Mouse (Mus musculus): ENCODE measurements at regions not wholly inside any gene's neighbourhood (a gene's known extent, or its start where the extent isn't known, plus 50 kb on each side); places are given as distances from the start of the nearest gene placed in this dataset.

- peak; percentile 57 for DNase-seq
These were observed 119.8 kb downstream of the Gm9195 start for GRCm38 (mm10) chr14:72371702-72372277.

DNA sequence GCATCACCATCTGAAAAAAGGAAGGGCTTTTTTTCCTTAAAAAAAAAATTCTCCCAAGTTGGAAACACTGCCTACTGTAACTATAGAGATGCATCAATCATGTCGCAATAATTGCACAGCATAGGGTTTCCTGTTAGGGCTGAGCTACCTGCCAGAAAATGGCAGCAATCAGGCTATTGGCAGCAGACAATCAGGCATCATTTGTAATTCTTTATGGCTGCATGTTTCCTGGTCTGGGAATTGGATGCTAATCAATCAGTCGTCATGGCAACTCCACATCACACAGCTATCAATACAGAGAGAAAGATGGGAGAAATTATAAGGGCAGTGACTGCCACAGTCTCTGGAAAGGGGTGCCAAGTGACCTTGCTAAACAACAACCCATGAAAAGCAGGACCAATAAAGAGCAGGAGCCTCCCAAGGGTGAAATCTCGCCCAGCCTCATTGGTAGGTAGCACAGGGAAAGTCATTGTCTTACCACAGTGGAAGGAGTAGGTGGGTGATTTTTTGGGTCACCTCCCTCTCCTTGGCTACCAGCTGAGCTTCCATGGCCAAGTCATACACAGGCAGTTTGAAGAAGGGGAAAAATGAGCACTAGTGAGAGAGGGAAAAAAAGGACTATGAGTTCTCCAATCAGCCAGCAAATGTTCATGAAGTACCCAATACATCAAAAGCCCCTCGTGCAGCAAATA, 130.7 kb downstream of the Gm9195 start:
- DNase-seq, result no peak

DNA sequence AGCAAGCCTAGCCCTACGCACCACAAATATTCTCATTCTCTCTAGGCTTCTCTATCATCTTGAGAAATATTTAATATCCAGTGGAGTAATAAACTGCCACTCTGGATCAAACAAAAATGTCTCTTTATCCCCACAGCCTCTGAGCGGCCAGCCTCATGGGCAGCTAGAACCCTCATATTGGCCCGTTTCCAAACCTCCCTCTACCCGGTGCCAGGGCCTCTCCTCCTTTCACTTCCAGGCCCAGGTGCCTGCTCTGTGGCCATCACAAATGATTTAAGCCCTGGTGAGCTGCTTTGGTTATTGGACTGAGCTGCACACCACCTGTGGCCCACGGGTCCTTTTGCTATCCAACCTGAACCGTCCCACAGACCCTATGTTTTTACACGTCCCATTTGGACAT, 131.5 kb downstream of the Gm9195 start:
- DNase-seq, result no peak

- no peak for DNase-seq
These were observed 133.7 kb downstream of the Gm9195 start for GRCm38 (mm10) chr14:72357915-72358314.

- DNase-seq, result no peak
These were observed 149.5 kb downstream of the Gm9195 start for GRCm38 (mm10) chr14:72342181-72342580.

- DNase-seq, result no peak
These were observed 150.0 kb downstream of the Gm9195 start for GRCm38 (mm10) chr14:72341590-72342154.

DNA sequence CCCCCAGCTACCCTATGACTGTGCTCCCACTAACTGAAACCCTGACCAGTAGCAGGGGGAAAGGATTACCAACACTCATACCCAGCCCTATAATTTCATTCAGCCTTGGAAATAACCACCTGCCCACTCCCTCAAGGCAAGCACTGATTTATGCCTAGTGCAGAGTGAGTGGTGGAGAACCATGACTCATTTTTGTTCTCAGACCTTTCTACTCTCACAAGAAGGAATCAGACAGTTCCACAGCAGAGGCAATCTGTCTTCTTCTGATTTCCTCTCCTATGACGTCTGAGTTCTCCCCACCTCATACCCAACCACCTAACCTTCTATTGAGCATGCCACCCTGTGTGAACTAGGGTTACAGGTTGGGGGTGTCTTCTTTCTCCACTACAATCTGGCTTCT, 153.6 kb downstream of the Gm9195 start:
- peak; percentile 6 for DNase-seq

- DNase-seq, result no peak
These were observed 187.8 kb downstream of the Gm9195 start for GRCm38 (mm10) chr14:72303856-72304255.

DNA sequence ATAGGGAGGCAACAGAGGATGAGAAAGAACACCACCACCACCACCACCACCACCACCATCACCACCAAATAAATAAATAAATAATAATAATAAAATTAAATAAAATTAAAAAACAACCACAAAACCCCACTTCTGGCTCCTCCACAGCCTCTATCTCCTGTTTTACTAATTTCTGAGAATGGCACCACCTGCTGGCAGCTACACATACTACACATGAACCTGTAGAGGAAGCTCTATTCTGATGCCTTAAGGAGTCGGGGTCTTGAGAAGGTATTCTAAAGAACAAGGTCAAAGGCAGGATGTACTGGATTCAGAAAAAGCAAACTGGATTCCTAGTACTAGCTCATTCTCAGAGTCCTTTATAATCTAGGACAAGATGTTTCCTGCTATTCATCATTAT, 191.6 kb downstream of the Gm9195 start:
- DNase-seq, result peak; percentile 20

DNA sequence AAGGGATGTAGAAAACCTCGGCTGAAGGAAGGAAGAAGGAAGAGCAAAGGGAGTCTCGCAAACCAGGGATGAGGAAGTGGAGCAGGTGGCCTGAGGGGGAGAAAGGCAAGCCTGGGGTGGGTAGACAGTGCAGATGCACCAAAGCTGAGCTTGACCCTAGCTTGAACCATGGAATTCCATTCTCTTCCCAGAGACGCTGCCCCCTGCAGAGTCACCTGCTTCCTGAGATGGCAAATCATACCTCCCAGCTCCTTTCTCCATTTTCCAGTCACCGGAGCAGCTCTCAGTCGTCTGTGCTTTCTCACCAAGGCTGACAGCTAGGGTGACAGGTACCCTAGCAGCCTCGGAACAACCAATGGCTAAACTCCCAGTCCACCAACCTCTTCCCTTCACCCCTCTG, 197.0 kb downstream of the Gm9195 start:
- no peak for DNase-seq

GRCm38 (mm10) chr14:72293677-72294387, 197.8 kb downstream of the Gm9195 start:
- DNase-seq, result no peak

GRCm38 (mm10) chr14:72292656-72293299, 198.9 kb downstream of the Gm9195 start:
- DNase-seq, result peak; percentile 8

GRCm38 (mm10) chr14:72277309-72277708, 214.3 kb downstream of the Gm9195 start:
- no peak for DNase-seq

DNA sequence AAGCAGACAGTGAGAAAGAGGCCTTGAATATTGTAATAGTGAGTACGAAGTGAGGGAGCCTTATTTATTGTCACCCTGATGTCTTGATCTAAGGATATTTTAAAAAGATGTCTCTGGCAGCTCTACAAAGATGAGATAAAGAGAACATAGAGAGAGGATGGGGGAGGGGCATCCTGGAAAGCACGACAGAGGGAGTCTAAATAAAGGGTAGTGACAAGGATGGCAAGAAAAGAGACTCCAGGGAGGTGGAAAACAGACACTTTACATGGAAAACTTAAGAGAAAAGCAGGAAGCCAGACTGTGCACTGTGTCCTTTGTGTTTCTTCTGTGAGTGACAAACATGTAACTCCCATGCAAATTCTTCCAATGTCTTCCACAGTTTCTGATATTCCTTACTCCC, 232.4 kb downstream of the Gm9195 start:
- DNase-seq, result no peak

DNA sequence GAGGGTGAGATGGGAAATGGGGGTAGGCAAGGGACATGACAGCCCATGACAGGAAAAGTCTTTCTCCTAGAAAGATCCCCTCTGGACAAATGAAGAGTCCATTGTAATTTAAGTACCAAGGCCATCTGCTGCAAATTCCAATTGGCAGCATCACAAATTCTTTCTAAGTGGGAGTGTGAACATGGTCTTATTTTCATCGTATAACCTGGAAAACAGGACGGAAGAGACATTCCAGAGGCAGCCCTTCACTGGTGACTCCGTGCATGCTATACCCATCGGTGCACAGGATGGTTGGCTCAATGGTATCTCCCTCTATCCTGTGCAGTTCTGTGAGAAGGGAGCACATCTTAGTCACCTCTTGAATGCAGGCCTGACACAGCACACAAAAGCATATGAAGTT, 249.8 kb downstream of the Gm9195 start:
- no peak for DNase-seq

DNA sequence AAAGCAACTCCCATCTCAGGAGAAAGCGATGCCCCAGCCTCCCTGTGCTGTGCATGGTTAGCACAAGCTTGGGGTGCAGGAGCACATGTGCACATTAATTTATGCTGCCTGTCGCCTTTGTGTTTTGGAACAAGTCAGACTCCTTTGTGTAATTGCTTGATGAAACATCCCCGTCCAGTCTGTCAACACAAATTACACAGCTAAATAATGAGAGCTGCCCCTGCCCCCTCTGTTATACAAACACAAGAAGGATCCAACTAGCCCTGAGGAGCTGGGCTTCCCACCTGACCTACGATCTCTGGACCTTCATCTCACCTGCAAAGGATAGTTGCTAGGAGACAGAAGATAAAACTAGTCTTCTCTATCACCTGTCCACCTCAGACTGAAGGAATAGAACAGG, 251.4 kb downstream of the Gm9195 start:
- DNase-seq, result no peak

- DNase-seq, result no peak
These were observed 253.3 kb downstream of the Gm9195 start for GRCm38 (mm10) chr14:72238344-72238743.

DNA sequence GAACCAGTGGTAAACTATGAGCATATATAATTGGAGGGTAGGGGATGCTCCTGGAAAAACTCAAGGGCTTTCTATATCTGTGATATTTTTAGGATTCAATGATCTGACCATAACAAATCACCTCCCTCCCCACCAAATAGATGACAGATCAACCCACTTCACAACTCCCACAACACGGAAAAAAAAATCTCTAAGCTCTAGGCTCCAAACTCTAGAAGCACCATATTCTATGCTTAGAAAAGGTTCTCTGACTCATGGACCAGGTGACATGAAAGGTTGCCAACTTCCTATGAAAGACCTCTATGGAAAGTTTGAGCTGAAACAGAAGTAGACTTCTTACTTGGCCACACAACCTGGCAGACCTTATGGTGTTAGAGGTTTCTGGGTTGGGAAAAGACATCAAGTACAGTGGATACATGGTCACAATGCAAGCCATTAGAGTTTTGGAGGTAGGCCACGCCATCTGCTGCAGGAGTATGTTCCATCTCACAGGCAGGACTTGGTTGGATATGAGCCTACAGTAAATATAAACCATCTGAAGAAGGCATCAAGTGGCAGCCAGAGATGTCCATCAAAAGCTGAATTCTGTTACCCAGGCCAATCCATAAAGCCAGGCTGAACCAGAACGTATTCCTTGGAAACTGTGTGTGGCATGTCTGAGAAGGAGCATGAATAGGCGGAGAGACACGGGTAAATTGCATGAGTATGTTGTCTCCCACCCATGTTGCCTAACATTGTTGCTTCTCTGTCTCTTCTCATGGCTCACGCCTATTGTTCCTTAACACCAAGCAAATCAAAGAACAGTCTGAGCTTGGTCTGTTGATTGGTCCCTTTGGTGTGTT, 257.2 kb downstream of the Gm9195 start:
- DNase-seq, result no peak

- DNase-seq, result no peak
These were observed 263.8 kb downstream of the Gm9195 start for GRCm38 (mm10) chr14:72227853-72228252.

DNA sequence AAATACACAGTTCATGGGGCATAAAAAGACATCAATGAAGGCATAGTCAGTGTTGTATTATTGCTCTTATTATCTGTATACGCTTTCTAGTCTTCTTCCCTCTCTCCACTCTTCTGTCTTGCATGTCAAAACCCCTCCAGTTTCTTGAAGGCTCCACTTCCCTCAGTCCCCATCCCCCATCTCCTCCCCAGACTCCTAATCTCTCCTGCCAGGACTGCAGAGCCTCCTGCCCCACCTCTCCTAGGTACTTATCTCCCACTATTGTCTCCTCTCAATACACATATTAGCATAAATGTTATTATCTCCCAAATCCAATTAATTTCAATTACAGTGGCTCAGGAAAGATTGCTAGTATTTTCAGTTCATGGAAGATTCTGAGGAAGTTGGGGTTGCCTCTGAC, 264.2 kb downstream of the Gm9195 start:
- no peak for DNase-seq

DNA sequence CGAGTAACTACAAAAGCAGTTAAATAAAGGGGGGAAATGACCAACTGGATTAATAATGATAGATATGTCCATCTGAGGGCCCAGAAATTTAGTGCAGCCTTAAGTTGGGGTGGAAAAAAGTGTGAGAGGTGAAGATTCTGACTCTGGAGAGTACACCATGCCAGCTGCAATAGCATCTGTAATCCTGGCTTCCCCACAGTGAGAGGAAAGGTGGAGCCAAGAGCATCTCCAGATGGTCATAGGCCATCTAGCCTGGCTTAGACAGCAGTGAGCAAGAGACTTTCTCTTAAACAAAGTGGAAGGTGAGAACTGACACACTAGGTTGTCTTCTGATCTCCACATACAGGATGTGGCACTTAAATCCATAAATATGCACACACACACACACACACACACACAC, 264.7 kb downstream of the Gm9195 start:
- DNase-seq, result no peak

- DNase-seq, result no peak
These were observed 268.8 kb downstream of the Gm9195 start for GRCm38 (mm10) chr14:72222836-72223235.
